Mouse (Mus musculus) heart, adult 9 months (tissue): ENCODE results near the gene Ndufs6.

Experiments
- DNase-seq, 2 experiments: peaks; one replicate each; pipeline ENCODE4 v3.0.0; 2022; ENCODE audit warnings: low spot score in 2 of 2

Gene Ndufs6

DNA sequence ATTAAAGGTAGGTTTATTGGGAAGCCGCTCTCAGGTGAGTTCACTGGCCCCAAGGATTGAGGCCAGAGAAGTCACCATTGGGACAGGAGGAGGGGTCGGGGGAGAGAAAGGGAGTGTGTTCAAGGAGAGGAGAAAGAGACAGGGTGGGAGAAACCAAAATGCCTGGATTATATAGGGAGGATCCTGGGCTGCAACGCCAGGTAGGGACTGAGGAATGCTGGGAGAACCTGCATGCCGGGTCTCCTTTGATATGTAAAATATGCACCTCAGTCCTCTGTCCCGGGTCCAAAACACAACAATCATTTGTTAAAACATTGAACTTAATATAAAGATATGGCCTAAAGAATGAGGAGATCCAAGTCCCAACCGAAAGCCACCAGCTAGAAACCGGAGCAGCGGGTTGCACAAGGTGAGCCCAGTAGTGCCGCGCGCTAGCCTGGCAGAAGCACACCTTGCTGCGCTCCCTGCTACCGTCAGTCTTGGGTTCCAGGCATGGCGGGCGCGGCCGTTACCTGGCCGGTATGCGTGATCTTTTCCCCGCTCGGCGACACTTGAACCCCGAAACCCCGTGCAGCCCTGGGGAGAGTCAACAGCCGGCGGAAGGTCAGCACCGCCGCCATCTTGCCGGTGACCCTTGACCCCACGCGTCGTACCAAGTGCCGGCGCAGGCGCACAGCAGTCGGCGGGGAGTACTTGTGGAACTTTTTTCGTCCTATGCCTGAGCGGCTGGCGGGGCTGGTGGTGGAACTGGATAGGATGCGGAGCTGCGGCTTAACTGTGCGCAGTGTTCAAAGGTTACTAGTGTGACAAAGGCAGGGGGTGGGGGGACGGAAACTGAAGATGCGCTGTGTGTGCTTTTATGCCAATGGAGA, at the start of gene Ndufs6, which contains the start of gene Mrpl36:
Ndufs6 (minus strand) TSS at position 716 of the 872 bp plus-strand sequence.
Mrpl36 (plus strand) TSS at position 687 of the 872 bp plus-strand sequence.
- peak; percentile 92 to 93 for DNase-seq

DNA sequence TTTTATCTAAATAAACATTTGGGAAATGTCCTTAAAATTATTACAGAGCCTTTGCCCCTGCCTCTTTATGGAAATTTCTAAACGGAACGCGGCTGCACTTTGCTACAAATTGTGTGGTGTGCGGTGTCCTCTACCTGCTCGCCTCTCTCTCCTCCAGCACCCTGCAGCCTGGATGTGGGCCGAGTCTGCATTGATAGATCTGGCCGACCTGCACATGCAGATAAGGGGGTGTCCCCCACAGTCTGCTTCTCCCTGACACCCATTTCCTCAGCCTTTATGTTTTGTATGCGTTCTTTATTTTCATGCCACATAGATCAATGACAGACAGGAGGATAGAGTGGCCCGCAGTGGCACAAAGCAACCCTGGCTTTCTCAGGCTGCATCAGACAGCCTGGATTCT, 49.3 kb upstream of the Ndufs6 start:
- no peak for DNase-seq

DNA sequence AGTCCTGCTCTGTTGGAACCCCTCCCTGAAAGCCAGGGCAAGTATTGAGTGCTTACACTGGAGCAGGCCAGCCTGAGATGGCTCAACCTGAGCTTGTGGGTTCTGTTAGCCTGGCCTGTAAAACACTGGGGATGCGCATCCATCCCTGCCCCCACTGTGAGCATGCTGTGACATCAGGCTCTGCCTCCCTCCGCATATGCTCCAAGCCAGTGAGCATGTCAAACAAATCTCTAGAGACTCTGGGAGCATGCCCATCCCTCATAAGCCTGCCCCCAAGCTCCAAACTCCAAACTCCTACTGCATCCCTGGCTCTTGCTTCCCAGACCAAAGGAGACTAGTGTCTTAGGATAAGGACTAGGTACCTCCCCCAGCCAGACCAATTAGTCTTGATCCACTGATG, 46.3 kb upstream of the Ndufs6 start:
- no peak for DNase-seq

DNA sequence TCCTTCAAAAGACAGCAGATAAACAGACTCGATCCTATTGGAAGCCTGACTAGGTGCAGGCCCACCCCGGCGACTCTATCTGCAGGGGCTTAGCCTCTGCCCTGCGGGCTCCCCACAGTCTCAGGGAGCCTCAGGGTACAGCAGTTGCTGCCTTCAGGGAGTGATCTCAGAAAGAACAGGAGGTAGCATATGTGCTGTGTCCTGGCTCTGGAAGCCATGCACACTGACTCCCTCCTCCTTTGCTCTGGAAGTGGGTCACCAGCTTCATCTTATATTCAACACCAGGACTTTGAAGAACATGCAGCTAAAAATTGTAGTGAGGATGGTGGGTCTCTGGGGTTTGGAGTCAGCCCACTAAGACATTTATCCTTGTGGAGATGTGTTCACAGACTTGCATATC, 45.0 kb upstream of the Ndufs6 start:
- no peak for DNase-seq

DNA sequence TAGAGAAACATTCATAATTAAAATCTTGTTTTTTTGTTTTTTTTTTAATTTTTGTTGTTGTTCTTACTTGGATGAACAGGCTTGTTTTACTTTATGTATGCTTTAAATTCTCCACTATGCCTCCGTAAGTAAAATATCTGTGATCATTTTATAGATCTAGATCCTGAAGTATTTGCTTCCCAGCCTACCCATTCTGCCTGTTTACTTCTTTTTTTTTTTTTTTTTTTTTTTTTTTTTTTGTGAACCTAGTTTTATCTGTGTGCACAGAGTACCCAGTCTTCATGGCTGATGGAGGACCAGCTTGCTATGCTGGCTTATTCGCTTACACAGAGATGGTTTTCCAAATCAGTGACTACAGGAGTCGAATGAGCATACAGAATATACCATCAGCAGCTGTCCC, 28.8 kb upstream of the Ndufs6 start:
- DNase-seq: no peak

DNA sequence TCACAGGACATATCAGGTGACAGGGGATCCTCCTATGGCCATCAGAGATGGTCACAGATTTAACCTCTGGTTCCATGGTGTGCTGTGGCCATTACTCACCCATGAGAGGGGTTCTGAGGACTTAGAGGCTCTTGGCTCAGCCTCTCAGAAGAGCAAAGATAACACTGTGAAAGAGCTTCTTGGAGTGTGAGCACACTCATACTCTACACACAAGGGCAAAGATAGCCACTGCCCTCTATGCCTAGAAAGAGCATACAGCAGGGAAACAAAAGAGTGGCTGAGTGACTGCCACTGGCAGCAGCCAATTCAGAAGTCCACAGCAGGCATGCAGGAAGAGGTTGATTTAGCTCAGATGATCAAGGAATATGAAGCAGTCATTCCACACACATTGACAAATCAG, 24.1 kb upstream of the Ndufs6 start:
- DNase-seq: no peak

DNA sequence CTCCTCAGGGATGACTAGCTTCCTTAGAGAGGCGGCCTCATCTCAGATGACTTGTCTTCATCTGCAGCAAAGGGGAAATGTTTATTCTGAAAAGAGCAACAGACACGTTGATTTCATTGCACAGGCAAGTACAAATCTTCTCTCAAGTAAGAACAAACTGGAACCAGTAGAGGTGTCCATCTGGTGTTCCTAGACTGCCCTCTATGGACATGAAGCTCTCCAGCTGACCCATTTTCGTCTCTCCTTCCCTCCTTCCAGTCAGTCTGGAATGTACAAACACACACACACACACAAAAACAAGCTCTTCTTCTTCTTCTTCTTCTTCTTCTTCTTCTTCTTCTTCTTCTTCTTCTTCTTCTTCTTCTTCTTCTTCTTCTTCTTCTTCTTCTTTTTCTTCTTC, 23.6 kb upstream of the Ndufs6 start:
- no peak for DNase-seq

DNA sequence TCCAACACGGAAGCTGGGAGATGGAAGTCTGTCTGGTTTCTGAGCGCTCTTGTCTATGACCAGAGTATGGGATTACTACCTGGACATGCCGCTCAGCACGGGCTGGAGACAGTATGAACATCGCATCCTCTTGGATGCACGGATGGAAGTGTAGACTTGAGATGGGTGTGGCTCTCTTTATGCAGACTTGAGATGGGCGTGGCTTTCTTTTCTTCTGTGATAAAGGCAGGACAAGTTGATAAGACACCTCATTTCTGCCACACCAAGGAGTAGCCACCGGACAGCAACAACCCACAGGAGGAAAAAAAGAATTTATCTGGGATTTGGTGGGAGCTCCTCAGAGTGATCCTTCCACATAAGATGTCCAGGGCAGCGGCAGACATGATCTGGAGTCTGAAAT, 22.4 kb upstream of the Ndufs6 start:
- no peak for DNase-seq

DNA sequence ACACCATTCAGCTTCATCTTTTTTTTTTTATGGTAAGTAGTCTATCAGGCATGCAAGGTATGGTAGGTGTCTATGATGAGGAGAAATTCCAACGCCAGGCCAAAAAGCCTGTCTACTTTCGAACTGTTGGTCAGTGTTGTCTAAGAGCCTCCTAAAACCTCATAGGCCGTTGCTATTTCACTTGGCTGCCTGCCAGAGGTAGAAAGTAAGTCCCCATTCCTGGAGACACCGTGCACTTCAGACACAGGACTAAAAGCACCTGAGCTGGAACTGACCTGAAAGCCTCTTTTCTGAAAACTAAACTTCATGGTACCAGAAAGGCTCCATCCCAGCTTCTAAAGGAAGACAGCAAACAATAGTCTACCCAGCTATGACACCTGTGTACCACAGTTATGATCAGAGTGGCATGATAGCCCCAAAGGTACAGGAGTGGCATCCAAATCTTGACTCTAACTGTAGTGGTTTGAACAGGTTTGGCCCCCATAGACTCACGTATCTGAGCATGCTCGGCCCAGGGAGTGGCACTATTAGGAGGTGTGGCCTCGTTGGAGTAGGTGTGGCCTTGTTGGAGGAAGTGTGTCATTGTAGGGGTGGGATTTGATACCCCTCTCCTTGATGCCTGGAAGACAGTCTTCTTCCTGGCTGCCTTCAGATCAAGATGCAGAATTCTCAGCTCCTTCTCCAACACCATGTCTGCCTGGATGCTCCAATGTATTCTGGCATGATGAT, 19.7 kb upstream of the Ndufs6 start:
- DNase-seq: no peak

DNA sequence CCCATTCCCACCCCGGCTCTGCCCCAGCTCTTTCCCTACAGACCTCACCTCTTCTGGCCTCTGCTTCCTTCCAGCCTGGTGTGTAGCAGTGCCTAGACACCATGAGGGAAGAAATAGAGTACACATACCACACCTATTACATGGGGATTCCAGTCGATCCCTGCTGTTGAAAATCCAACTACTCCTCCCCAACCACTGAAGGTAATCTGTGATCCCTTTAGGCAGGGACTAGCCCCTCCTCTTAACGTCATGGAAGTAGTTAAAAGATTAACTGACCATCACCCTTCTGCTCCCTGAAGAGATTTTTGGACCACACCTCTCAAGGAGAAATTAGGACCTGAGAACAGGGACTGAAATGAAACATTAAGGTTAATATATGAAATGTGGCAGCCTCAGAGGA, 18.8 kb upstream of the Ndufs6 start:
- no peak for DNase-seq

DNA sequence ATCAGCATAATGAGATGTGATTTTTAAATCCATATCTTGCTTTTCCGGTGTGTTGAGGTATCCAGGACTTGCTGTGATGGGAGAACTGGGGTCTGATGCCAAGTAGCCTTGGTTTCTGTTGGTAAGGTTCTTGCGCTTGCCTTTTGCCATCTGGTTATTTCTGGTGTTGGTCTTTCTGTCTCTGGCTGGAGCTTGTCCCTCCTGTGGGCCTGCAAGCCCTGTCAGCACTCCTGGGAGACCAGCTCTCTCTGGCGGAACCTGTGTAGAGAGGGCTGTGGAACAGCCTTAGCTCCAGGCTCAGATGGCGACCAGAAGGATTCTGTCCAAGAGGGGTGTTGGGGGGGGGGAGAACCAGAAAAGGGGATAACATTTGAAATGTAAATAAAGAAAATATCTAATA, 18.4 kb upstream of the Ndufs6 start:
- DNase-seq: no peak

DNA sequence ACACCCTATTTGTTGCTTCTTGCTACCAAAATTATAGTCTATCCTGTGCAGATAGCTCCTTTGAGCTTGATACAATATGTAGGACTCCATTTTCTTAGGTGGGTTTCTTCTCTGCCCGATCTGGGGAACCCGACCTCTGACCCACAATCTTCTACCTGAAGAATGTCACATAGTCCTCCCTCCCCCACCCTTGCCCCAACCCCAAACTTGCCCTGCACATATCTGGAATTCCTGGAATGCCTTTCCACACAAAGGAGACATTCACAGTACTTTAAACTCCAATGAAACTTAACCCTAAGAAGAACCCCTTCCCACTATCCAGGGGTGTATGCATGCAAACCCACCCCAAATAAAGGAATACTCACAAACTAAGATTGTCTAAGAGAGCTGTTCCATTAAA, 17.8 kb upstream of the Ndufs6 start:
- DNase-seq: no peak

DNA sequence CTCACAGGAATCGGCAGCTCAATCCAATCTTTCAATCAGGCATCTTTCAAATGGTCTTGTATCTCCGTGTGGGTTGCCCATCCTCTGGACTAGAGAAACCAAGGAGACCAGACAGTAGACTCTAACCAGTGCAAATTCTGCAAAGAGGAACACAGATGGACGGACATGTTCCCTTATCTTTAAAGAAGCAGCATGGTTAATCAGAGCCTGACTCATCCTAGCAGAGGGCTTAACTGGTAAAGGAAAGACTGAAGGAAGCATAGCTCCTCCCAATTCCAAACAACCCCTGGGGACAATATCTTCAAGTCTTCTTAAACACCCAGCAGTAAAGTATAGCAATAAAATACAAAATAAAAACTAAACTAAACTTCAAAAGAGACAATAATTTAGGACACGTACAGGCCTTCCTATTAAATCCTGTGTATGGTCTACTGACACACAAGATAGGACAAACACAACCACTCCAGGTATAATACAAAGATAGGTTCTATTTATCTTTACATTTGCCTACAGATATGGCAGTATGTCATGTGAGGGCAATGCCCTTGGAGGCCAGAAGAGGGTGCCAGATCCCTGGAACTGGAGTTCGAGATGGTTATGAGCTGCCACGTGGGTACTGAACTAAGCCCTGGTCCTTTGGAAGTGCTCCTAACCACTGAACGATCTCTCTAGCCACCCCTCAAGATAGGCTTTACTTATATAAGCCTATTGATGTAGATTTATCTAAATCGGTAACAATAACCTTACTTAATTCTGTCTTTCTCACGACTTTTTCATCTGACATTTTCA, 17.0 kb upstream of the Ndufs6 start:
- no peak for DNase-seq

DNA sequence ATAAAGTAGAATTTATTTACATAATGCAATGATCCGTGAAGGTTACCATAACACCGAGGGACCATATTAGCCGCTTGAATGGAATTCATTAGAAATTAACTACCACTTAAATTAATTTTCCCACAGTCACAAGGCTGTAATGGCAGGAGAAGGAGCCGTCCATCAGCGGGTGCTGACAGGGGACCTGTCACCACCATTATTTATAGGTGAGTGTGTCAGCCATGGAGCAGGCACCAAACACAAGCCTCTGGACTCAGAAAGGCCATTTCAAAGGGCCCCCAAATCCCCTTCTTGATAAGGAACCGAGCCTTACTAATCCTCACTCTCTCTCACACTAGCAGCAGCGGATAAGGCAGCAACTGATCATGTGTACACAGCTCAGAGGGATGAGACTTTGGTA, 8.4 kb upstream of the Ndufs6 start:
- DNase-seq: no peak

DNA sequence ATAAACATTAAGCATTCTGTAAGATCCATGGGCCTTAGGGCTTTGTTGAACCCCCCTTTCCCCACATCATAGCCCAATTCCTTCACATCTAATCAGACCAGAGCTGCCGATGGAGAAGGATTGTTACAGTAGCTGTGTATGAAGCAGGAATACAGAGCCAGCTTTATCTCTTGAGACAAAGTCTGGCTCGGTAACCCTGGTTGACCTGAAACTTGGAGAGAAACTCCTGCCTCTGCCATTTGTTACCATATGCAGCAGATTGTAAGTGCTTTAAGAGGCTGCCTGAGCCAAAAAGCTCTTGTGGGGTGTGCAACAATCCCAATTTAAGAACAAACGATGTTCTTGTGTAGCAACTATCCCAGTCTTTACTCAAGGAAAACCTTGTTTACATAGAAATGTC, 3.4 kb upstream of the Ndufs6 start:
- DNase-seq: peak in 1 of 2 experiments; percentile 29

DNA sequence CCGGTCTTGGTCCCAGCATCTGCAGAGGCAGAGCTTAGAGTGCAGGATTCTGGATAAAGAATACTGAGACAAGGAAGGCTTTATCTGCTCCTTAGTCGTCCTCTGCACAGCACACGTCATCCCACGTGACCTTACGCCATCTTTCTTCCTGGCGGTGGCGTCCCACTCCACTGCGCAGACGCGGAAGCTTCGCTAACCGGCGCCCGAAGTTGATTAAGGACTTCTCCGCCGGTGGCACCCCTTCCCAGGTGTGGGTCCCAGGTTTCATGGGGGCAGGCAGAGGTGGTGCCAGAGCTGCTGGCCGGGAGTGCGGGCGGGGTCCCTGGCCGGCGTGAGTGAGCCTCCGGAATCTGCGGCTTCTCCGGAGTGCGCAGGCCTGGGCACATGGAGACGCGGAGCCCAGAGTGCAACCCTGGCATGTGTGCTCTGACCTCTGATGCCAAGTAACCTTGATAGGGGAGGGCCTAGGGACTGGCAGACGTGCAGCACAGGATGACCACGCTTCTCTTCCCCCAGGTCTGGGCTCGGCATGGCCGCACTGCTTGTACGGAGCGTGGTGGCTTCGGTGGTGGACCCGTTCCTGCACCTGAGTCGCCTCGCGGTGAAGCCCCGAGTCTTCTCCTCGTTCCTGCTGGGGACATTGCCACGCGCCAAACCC, 2.6 kb upstream of the Ndufs6 start:
- peak; percentile 85 to 89 for DNase-seq

DNA sequence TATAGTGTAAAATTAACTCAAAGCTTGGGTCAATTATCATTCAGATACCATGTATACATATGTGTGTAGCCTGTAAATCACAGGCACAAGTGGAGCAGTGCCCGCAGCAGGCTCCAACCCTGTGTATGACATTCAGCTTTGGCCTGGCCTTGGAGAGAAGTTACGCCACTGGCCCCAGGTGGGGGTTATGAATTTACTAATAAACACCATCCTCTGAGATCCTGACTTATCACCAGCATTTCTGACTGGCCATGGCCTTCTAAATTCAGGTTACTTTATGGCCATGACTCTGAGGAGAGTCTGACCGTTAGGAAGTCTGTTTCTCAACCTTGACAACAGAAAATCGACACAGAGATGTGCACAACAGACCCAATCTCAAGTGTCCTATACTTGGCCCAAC, 4.9 kb downstream of the Ndufs6 start:
- DNase-seq: peak in 1 of 2 experiments; percentile 15

DNA sequence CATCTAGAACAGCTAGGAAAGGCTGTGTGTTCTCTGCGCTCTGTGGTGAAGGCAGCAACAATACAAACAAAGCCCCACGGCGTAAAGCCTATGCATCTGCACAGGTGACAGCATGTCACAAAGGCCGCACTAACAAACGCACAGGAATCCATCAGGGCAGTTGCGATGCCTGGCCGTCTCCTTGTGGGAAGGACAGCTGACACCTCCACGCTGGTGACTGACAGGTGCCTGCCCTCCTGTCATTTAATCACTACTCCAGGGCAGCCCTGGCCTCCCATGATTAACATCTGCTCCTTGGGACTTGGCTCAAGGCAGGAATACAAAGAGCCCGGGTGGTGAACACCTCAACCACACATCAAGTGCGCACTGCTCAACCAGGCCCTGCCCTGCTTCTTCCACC, 5.7 kb downstream of the Ndufs6 start:
- no peak for DNase-seq

DNA sequence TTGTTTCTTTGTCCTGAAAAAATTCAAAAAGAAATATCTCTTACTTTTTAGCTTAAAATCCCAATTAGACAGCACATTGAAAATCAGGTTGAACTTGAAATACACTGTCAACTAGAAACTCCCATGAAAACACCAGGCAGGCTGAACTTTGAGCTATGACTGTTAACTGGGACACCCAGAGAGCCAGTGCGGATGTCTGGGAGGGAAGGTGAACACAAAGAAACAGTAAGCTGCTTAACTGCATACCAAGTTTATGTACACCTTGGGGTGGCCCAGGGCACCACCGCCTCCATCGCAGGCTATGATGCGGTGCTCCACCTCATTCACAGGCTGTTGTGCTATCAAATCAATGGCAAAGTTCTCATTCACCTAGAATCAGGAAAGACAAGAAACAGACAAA, 8.3 kb downstream of the Ndufs6 start:
- DNase-seq: no peak

DNA sequence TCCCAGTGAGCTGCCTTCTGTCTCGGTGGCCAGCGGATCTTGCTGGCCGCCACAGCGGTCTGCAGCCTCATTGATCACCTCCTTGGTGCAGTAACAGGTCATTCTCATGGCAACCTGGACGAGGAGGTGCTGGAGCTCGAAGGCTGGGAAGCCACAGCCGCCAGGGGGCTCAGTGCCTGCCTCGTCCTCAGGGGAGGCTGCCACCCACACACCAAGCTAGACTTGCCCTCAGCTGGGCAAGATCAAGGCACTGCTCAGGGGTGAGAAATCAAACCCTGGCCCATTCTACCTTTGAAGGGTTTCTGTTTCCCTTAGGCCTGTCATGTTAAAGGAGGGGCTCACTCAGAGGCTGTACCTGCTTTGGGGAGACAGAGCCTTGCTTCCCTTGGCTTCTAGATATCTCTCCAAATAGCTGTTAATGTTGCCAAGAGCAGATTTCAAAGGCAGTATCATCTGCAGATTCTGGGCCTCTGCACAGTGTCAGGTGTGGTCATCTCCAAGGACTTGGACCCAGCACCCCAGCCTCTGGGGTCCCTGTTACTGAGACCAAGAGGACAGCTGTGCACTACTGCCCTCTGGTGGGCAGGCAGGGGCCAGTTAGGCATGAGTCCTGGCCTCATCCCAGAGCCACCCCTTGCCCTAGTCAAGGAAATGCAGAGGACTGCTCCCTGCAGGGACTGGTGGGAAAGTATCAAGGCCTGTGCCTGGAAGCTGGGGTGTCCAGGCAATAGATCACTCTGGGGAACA, 18.0 kb downstream of the Ndufs6 start:
- peak in 1 of 2 experiments; percentile 26 for DNase-seq

DNA sequence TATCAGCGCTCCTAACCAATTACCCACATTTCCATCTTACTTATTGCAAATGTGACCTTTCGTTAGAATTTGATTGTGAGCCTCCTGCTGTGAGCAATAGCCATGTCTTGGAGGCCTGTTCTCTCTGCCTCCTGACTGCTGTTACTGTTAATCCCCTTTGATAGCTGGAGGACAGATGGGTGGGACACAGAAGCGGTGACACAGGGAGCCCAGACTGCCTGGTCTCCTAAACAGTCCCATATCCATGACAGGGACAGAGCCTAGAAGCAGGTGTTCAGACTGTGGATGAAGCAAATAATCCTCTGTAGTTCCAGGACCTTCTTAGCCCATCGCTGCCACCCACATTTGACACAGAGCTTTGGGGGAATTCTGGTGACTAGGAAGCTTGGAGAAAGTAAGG, 21.9 kb downstream of the Ndufs6 start:
- no peak for DNase-seq
